Mouse (Mus musculus) limb, embryonic 14.5 days (tissue): ENCODE data around the gene Efna2. TPM values are rescaled to one million over a fixed set of nuclear protein-coding genes. Genes with fewer than 3 reads are reported as not detected.
A peak's percentile ranks its signal among the peaks of the same experiment; 100 is the strongest.
"Not testable (repeated sequence)": the region's sequence is repeated elsewhere in the genome, so short reads cannot be mapped to it uniquely, and the experiment has no call there.

ENCODE experiments used
- ATAC-seq: fragments of 200-750 bp; cut with Nextera tagmentation; 2 replicates; pipeline ENCODE4 v1.8.0; 2017; ENCODE audit warnings: low read depth, moderate number of reproducible peaks, moderate TSS enrichment; ENCODE audit not compliant: low FRiP score
- DNase-seq: peaks from one replicate; pipeline ENCODE4 v3.0.0-alpha.2; 2015; ENCODE audit warnings: low spot score
- H3K27ac ChIP-seq: fragments of 300-500 bp; sonication (generic); replicated peaks from 2 replicates; pipeline ENCODE4 v1.5.1; 2014; ENCODE audit warnings: low read depth, mild to moderate bottlenecking, low read length, moderate library complexity, mixed read lengths
- H3K27me3 ChIP-seq: fragments of 300-500 bp; sonication (generic); 2 replicates; pipeline ENCODE4 v1.6.1; 2014; ENCODE audit warnings: low read length, mixed read lengths; ENCODE audit not compliant: control insufficient read depth, insufficient read depth
- H3K36me3 ChIP-seq: fragments of 300-500 bp; sonication (generic); 2 replicates; pipeline ENCODE4 v1.6.1; 2014; ENCODE audit warnings: mild to moderate bottlenecking, low read length, moderate library complexity, mixed read lengths; ENCODE audit not compliant: control insufficient read depth, insufficient read depth
- H3K4me1 ChIP-seq: fragments of 300-500 bp; sonication (generic); 2 replicates; pipeline ENCODE4 v1.6.1; 2014; ENCODE audit warnings: antibody characterized with exemption, low read length, mixed read lengths; ENCODE audit not compliant: control insufficient read depth, insufficient read depth
- H3K4me2 ChIP-seq: fragments of 300-500 bp; sonication (generic); replicated peaks from 2 replicates; pipeline ENCODE4 v1.6.1; 2014; ENCODE audit warnings: low read depth, mild to moderate bottlenecking, low read length, moderate library complexity; ENCODE audit not compliant: severe bottlenecking
- H3K4me3 ChIP-seq: fragments of 300-500 bp; sonication (generic); replicated peaks from 2 replicates; pipeline ENCODE4 v1.5.1; 2014; ENCODE audit warnings: low read length
- H3K9ac ChIP-seq: fragments of 300-500 bp; sonication (generic); 2 replicates; pipeline ENCODE4 v1.6.1; 2014; ENCODE audit warnings: mild to moderate bottlenecking, low read depth, low read length, moderate library complexity; ENCODE audit not compliant: severe bottlenecking
- H3K9me3 ChIP-seq: fragments of 300-500 bp; sonication (generic); 2 replicates; pipeline ENCODE4 v1.6.1; 2016; ENCODE audit warnings: low read length; ENCODE audit not compliant: control insufficient read depth
- POLR2A ChIP-seq: fragments of 200-500 bp; IDR thresholded peaks from 2 replicates; pipeline ENCODE4 v1.8.0; 2012; ENCODE audit warnings: inconsistent platforms, mild to moderate bottlenecking, moderate library complexity, borderline replicate concordance; ENCODE audit not compliant: insufficient read depth, insufficient read length; ENCODE audit errors: extremely low read depth
- WGBS: fragments of 180-500 bp; shearing (Covaris S2); extraction: QIAGEN DNeasy Blood & Tissue Kit; methylation state at CpG from one replicate; pipeline ENCODE4 v1.1.7; 2014; 5-methylcytosine and 5-hydroxymethylcytosine counted together
- polyA plus RNA-seq, 2 experiments: library from polyadenylated mRNA; depleted of rRNA in 1 of 2; stranded (reverse) in 1 of 2; unstranded in 1 of 2; fragments of >200 nt; fragmentation: Nextera tagmentation in 1 of 2; extraction: Ambion mirVana in 1 of 2; gene quantifications; 2 replicates each; pipeline versions ENCODE4 v1.2.1 to v1.2.3; 2012 to 2014

Efna2 gene
- polyA plus RNA-seq, 2 experiments = 31.5 to 41.7 TPM

DNA sequence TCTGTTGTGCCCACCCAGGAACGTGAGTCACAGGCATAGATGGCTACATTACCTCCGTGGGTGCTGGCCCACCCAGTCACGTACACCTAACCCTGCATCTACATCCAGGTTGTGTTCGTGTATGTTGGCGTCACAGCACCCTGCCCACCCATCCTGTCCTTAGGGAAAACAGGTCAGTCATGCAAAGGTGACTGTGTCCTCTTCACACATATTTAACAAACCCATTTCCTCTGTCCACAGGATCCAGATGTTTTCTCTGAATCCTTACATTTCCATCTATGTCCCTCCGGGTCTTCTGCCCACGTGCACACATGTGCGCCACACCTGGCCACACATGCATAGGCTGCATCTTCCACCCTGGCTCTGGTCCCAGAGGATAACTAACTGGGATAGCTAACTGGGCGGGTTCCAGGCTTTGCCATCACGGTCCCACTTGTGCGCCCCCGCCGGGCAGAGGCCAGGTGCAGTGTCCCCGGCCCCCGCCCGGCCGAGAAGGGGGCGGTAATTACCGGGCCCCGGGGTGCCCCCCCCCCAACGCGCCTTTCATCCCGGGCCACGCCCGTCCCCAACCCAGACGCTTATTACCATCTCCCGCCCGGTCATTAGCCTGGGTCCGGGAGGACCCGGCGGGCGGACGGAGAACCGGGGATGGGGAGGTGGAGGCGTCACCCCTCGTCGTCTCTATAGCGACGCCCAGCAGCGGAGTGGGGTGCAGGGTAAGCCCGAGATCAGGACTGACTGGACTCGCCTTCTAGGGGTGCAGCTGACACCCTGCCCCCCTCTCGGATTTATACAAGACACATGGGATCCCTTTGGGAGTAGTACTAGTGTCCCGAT is 14.9 kb upstream of the Efna2 start:
- no peak for ATAC-seq
- H3K27ac ChIP-seq = no peak overlapping the region
- peak overlapping the region; percentile 41 for H3K4me3 ChIP-seq
- H3K9me3 ChIP-seq = no peaks in the 10 kb centered on the region
- TF ChIP-seq POLR2A = no peak
- 9% methylated on average over 32 of the region's 44 CpGs for WGBS
- no peak for DNase-seq
- no peaks in the 10 kb centered on the region for H3K36me3 ChIP-seq
- peaks cover 61% of the 10 kb centered on the region for H3K4me1 ChIP-seq
- H3K9ac ChIP-seq = peak overlapping the region; percentile 41
- peak overlapping the region; percentile 94 for H3K4me2 ChIP-seq
- H3K27me3 ChIP-seq = no peaks in the 10 kb centered on the region

DNA sequence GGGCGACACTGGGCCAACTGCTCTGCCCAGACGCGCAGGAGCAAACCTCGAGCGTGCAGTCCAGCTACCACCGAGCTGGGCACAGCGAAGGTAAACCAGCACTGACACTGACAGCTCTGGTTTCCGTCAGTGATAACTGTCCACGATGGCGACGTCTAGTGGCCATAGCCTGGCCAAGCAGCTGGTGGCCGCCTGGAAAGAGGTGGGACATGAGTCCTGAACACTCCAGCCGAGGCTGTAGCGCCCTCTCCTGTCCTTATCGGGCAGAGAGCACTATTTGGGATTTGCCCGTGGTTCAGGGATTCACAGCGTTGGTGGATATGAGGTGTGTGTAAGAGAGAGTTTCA is 14.3 kb upstream of the Efna2 start:
- Histone ChIP-seq H3K9ac (peak overlapping the region; percentile 41), H3K4me3 (peak overlapping the region; percentile 41), H3K4me2 (peak overlapping the region; percentile 94), H3K36me3 (peaks cover 5% of the 10 kb centered on the region), H3K27ac (no peak overlapping the region), H3K27me3 (no peaks in the 10 kb centered on the region), H3K4me1 (peaks cover 60% of the 10 kb centered on the region), H3K9me3 (no peaks in the 10 kb centered on the region)
- under 1% methylated on average over 17 of the region's 17 CpGs for WGBS
- peak; percentile 94 for DNase-seq
- TF ChIP-seq POLR2A = no peak
- ATAC-seq = peak; percentile 16

DNA sequence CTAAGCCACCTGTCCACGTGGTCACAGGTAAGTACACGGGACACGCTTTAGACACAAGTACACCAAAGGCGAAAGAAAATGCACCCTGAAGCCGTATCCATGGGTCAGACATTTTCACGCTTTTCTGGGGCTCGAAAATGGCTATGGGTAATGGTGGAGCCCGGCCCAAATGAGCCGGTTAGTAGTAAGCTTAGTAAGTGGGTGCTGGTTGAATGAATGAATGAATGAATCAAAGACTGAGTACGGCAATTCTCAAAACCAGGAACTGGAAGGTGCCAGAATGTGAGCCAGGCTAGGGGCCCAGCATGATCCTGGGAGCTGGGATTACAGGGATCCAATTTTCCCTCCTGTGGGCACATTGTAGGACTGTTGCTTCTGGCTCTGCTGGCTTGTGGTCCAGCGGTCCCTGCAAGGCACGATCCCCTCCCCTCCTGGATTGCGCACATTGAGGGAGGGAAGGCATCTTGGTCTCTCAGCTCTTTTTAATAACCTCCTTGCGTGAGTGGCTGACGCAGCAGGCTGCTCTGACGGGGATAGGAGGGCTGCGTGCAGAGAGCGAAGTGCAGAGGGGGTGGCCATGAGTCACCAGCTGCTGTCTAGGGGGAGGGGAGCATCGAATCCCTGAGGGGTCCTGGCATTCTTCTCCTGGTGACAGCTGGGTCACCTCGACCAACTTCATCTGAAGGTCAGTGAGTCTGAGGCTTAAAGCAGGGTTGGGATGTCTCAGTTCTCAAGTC is 13.7 kb upstream of the Efna2 start, which contains the start of gene Cirbp:
Cirbp (plus strand) TSS at position 594 of the 737 bp plus-strand sequence.
- TF ChIP-seq POLR2A = no peak
- Histone ChIP-seq H3K27me3 (no peaks in the 10 kb centered on the region), H3K9me3 (no peaks in the 10 kb centered on the region), H3K4me3 (peak within 1 kb of the TSS; percentile 95), H3K4me2 (peak within 1 kb of the TSS; percentile 94), H3K27ac (0 out of 2 replicates have a peak within 1 kb of the TSS, but pooled peaks have one; percentile 52), H3K9ac (peak within 1 kb of the TSS; percentile 41), H3K36me3 (peaks cover 11% of the 10 kb centered on the region), H3K4me1 (peaks cover 55% of the 10 kb centered on the region)
- WGBS = 13% methylated on average over 17 of the region's 20 CpGs
- ATAC-seq (no peak), DNase-seq (peak; percentile 55)

DNA sequence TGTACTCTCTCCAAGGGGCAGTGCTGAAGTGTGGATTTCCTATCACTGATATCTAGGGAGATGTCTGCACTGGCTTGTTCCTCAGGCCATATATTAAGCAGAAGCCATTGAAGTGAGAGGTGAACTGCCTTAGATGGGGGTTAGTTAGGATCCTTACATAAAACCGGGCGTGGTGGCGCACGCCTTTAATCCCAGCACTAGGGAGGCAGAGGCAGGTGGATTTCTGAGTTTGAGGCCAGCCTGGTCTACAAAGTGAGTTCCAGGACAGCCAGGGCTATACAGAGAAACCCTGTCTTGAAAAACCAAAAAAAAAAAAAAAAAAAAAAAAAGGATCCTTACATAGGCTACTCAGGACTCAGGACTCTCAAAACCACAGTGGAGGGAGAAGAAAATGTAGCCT is 13.1 kb upstream of the Efna2 start:
- H3K36me3 ChIP-seq = peaks cover 17% of the 10 kb centered on the region
- not testable (repeated sequence) for DNase-seq, H3K27me3 ChIP-seq, H3K9me3 ChIP-seq, H3K9ac ChIP-seq, H3K4me3 ChIP-seq, H3K27ac ChIP-seq, ATAC-seq
- peaks cover 49% of the 10 kb centered on the region for H3K4me1 ChIP-seq
- 0 out of 2 replicates have a peak overlapping the region, but pooled peaks have one; percentile 94 for H3K4me2 ChIP-seq
- 88% methylated on average over 4 of the region's 4 CpGs for WGBS

DNA sequence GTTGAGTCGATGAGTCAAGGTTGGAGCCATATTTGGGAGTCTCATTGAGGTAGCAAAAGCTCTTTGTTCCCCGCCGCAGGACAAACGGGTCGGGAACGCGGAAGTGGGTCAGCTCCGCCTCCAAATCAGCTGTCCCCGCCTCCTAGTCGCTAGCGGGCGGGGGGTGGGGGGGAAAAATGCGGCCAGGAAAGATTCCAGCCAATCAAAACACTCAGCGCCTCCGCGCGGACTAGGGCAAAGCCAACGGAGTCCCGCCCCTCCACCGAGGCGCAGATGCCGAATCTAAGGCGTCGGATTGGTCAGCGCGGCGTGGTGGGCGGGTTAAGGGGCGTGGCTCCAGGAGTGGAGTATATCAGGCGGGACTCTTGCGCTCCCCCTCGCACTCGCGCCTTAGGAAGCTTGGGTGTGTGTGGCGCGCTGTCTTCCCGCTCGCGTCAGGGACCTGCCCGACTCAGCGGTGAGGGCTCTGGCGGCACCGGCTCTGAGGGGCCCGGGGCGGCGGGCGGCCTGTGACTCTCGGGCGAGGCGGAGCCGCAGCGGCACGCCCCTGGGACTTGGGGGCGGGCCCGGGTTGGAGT is 11.7 kb upstream of the Efna2 start:
- peak; percentile 99 for DNase-seq
- peak overlapping the region; percentile 99 for H3K9ac ChIP-seq
- peak overlapping the region; percentile 99 for H3K27ac ChIP-seq
- peaks cover 28% of the 10 kb centered on the region for H3K36me3 ChIP-seq
- peaks cover 39% of the 10 kb centered on the region for H3K4me1 ChIP-seq
- under 1% methylated on average over 34 of the region's 55 CpGs for WGBS
- no peaks in the 10 kb centered on the region for H3K9me3 ChIP-seq
- no peaks in the 10 kb centered on the region for H3K27me3 ChIP-seq
- peak overlapping the region; percentile 95 for H3K4me3 ChIP-seq
- H3K4me2 ChIP-seq = peak overlapping the region; percentile 63
- peak; percentile 92 for ATAC-seq
- peak; percentile 100 for TF ChIP-seq POLR2A
